Mouse (Mus musculus) intestine, postnatal 0 days (tissue): ENCODE data around the gene Arhgap24. TPM values are rescaled to one million over a fixed set of nuclear protein-coding genes. Genes with fewer than 3 reads are reported as not detected.

Experiments used
- ATAC-seq: fragments of 200-750 bp; cut with Nextera tagmentation; 2 replicates; pipeline ENCODE4 v1.8.0; 2017; ENCODE audit warnings: mild to moderate bottlenecking, moderate TSS enrichment, moderate library complexity
- H3K27ac ChIP-seq: fragments of 300-500 bp; sonication (generic); 2 replicates; pipeline ENCODE4 v1.5.1; 2014; ENCODE audit warnings: mild to moderate bottlenecking, low read depth, low read length, moderate library complexity
- H3K27me3 ChIP-seq: fragments of 300-500 bp; sonication (generic); replicated peaks from 2 replicates; pipeline ENCODE4 v1.6.1; 2014; ENCODE audit warnings: low read length, mixed read lengths; ENCODE audit not compliant: control insufficient read depth, insufficient read depth
- H3K36me3 ChIP-seq: fragments of 300-500 bp; sonication (generic); 2 replicates; pipeline ENCODE4 v1.6.1; 2014; ENCODE audit warnings: mild to moderate bottlenecking, moderate library complexity; ENCODE audit not compliant: control insufficient read depth, insufficient read depth
- H3K4me1 ChIP-seq: fragments of 300-500 bp; sonication (generic); replicated peaks from 2 replicates; pipeline ENCODE4 v1.6.1; 2014; ENCODE audit warnings: antibody characterized with exemption, low read length, mixed read lengths; ENCODE audit not compliant: control insufficient read depth, insufficient read depth
- H3K4me2 ChIP-seq: fragments of 300-500 bp; sonication (generic); replicated peaks from 2 replicates; pipeline ENCODE4 v1.6.1; 2014; ENCODE audit warnings: low read depth, mild to moderate bottlenecking, moderate library complexity
- H3K4me3 ChIP-seq: fragments of 300-500 bp; sonication (generic); 2 replicates; pipeline ENCODE4 v1.5.1; 2014; ENCODE audit warnings: low read depth, low read length
- H3K9ac ChIP-seq: fragments of 300-500 bp; sonication (generic); 2 replicates; pipeline ENCODE4 v1.6.1; 2014; ENCODE audit warnings: mild to moderate bottlenecking, low read depth, low read length
- H3K9me3 ChIP-seq: fragments of 300-500 bp; sonication (generic); 2 replicates; pipeline ENCODE4 v1.6.1; 2016; ENCODE audit warnings: mixed run types; ENCODE audit not compliant: control insufficient read depth
- CTCF ChIP-seq: sonication (generic); IDR thresholded peaks from 2 replicates; pipeline ENCODE4 v1.5.1; 2016; ENCODE audit warnings: low read depth, mild to moderate bottlenecking, control low read depth, antibody characterized with exemption, moderate library complexity
- WGBS: fragments of 180-500 bp; shearing (Covaris S2); extraction: QIAGEN DNeasy Blood & Tissue Kit; methylation state at CpG from one replicate; pipeline ENCODE4 v1.1.7; 2014; 5-methylcytosine and 5-hydroxymethylcytosine counted together
- polyA plus RNA-seq: library from polyadenylated mRNA; unstranded; fragments of >200 nt; fragmentation: Nextera tagmentation; extraction: Ambion mirVana; gene quantifications from 2 replicates; pipeline ENCODE4 v1.2.1, GENCODE M21; 2015

Gene Arhgap24
- 7.6 and 8.3 TPM in 2 replicates for polyA plus RNA-seq

GRCm38 (mm10) chr5:102481215-102482211, at the start of gene Arhgap24:
Gene Arhgap24, plus strand, starts transcription at chr5:102481391.
- Histone ChIP-seq H3K36me3 (no peaks in the 10 kb centered on the region), H3K9ac (peak within 1 kb of the TSS; percentile 50), H3K27me3 (no peaks in the 10 kb centered on the region), H3K4me2 (peak within 1 kb of the TSS; percentile 76), H3K27ac (peak within 1 kb of the TSS; percentile 64; the same call in 1 of the 2 replicates), H3K4me1 (no peaks in the 10 kb centered on the region), H3K9me3 (no peaks in the 10 kb centered on the region), H3K4me3 (peak within 1 kb of the TSS; percentile 48)
- TF ChIP-seq CTCF: no peak
- ATAC-seq: peak; percentile 72
- WGBS: 1% methylated on average over 44 of the region's 44 CpGs

GRCm38 (mm10) chr5:102434182-102434581, 47.0 kb upstream of the Arhgap24 start:
- Histone ChIP-seq H3K4me3 (no peak overlapping the region), H3K4me2 (no peak overlapping the region)
- WGBS: 46% methylated on average over 4 of the region's 4 CpGs

GRCm38 (mm10) chr5:102436581-102436980, 44.6 kb upstream of the Arhgap24 start:
- H3K36me3 ChIP-seq: no peaks in the 10 kb centered on the region
- TF ChIP-seq CTCF: no peak
- WGBS: 72% methylated on average over 8 of the region's 8 CpGs
- no peaks in the 10 kb centered on the region for H3K4me1 ChIP-seq
- H3K4me2 ChIP-seq: no peak overlapping the region
- ATAC-seq: no peak
- H3K27ac ChIP-seq: no peak overlapping the region
- no peak overlapping the region for H3K9ac ChIP-seq
- H3K27me3 ChIP-seq: no peaks in the 10 kb centered on the region
- H3K9me3 ChIP-seq: no peaks in the 10 kb centered on the region
- no peak overlapping the region for H3K4me3 ChIP-seq

More at GRCm38 (mm10) chr5:102434182-102434581, 47.0 kb upstream of the Arhgap24 start:
- no peak for TF ChIP-seq CTCF
- no peaks in the 10 kb centered on the region for H3K9me3 ChIP-seq
- H3K9ac ChIP-seq: no peak overlapping the region
- ATAC-seq: no peak
- no peak overlapping the region for H3K27ac ChIP-seq
- no peaks in the 10 kb centered on the region for H3K36me3 ChIP-seq
- no peaks in the 10 kb centered on the region for H3K27me3 ChIP-seq
- no peaks in the 10 kb centered on the region for H3K4me1 ChIP-seq

- H3K36me3 ChIP-seq: no peaks in the 10 kb centered on the region
- no peaks in the 10 kb centered on the region for H3K4me1 ChIP-seq
- no peak overlapping the region for H3K4me2 ChIP-seq
- H3K27me3 ChIP-seq: no peaks in the 10 kb centered on the region
- no peak for TF ChIP-seq CTCF
- H3K9ac ChIP-seq: no peak overlapping the region
- H3K27ac ChIP-seq: no peak overlapping the region
- 65% methylated on average over 9 of the region's 9 CpGs for WGBS
- no peak overlapping the region for H3K4me3 ChIP-seq
- H3K9me3 ChIP-seq: no peaks in the 10 kb centered on the region
- no peak for ATAC-seq
These were observed 41.9 kb upstream of the Arhgap24 start for GRCm38 (mm10) chr5:102439119-102439877.

GRCm38 (mm10) chr5:102447436-102447835, 33.8 kb upstream of the Arhgap24 start:
- Histone ChIP-seq H3K4me1 (no peaks in the 10 kb centered on the region), H3K27me3 (no peaks in the 10 kb centered on the region), H3K9me3 (no peaks in the 10 kb centered on the region), H3K4me2 (no peak overlapping the region), H3K9ac (no peak overlapping the region), H3K4me3 (no peak overlapping the region), H3K36me3 (no peaks in the 10 kb centered on the region), H3K27ac (no peak overlapping the region)
- no peak for TF ChIP-seq CTCF
- no peak for ATAC-seq
- WGBS: 93% methylated on average over 9 of the region's 9 CpGs

- no peak for TF ChIP-seq CTCF
These were observed 30.3 kb upstream of the Arhgap24 start for GRCm38 (mm10) chr5:102450897-102451296.

More at GRCm38 (mm10) chr5:102450897-102451296, 30.3 kb upstream of the Arhgap24 start:
- no peak overlapping the region for H3K27ac ChIP-seq
- no peak overlapping the region for H3K4me2 ChIP-seq
- no peaks in the 10 kb centered on the region for H3K4me1 ChIP-seq
- WGBS: 87% methylated on average over 2 of the region's 2 CpGs
- no peaks in the 10 kb centered on the region for H3K27me3 ChIP-seq
- no peak overlapping the region for H3K9ac ChIP-seq
- H3K36me3 ChIP-seq: no peaks in the 10 kb centered on the region
- H3K9me3 ChIP-seq: no peaks in the 10 kb centered on the region
- ATAC-seq: no peak
- H3K4me3 ChIP-seq: no peak overlapping the region
